Mouse (Mus musculus) lung, postnatal 0 days (tissue): Measurements from ENCODE around the gene E2f2. TPM values are rescaled to one million over a fixed set of nuclear protein-coding genes. Genes with fewer than 3 reads are reported as not detected.
A peak's percentile ranks its signal among the peaks of the same experiment; 100 is the strongest.

Experiments used
- ATAC-seq: fragments of 200-750 bp; cut with Nextera tagmentation; 2 replicates; pipeline ENCODE4 v1.8.0; 2017; ENCODE audit warnings: moderate library complexity
- DNase-seq: peaks from one replicate; pipeline ENCODE4 v3.0.0-alpha.2; 2016; ENCODE audit warnings: low spot score
- H3K27ac ChIP-seq: fragments of 300-500 bp; sonication (generic); 2 replicates; pipeline ENCODE4 v1.5.1; 2014; ENCODE audit warnings: antibody characterized with exemption, mild to moderate bottlenecking, low read length, mixed read lengths
- H3K27me3 ChIP-seq: fragments of 300-500 bp; sonication (generic); replicated peaks from 2 replicates; pipeline ENCODE4 v1.6.1; 2014; ENCODE audit warnings: low read length, mixed read lengths; ENCODE audit not compliant: insufficient read depth
- H3K36me3 ChIP-seq: fragments of 300-500 bp; sonication (generic); 2 replicates; pipeline ENCODE4 v1.6.1; 2014; ENCODE audit warnings: low read length, mixed read lengths; ENCODE audit not compliant: insufficient read depth
- H3K4me1 ChIP-seq: fragments of 300-500 bp; sonication (generic); 2 replicates; pipeline ENCODE4 v1.6.1; 2014; ENCODE audit warnings: antibody characterized with exemption, low read depth, low read length, mixed read lengths; ENCODE audit not compliant: insufficient read depth
- H3K4me2 ChIP-seq: fragments of 300-500 bp; sonication (generic); replicated peaks from 2 replicates; pipeline ENCODE4 v1.6.1; 2014; ENCODE audit warnings: low read depth, mild to moderate bottlenecking, low read length, moderate library complexity, mixed read lengths
- H3K4me3 ChIP-seq: fragments of 300-500 bp; sonication (generic); 2 replicates; pipeline ENCODE4 v1.5.1; 2014; ENCODE audit warnings: low read depth, low read length
- H3K9ac ChIP-seq: fragments of 300-500 bp; sonication (generic); replicated peaks from 2 replicates; pipeline ENCODE4 v1.6.1; 2014; ENCODE audit warnings: low read depth, mild to moderate bottlenecking
- H3K9me3 ChIP-seq: fragments of 300-500 bp; sonication (generic); 2 replicates; pipeline ENCODE4 v1.6.1; 2016; ENCODE audit warnings: low read length, mixed read lengths
- CTCF ChIP-seq: IDR thresholded peaks from 2 replicates; pipeline ENCODE4 v1.5.1; 2016; ENCODE audit warnings: antibody characterized with exemption, mild to moderate bottlenecking
- EP300 ChIP-seq: IDR thresholded peaks from 2 replicates; pipeline ENCODE4 v1.6.1; 2016; ENCODE audit warnings: antibody characterized with exemption, mild to moderate bottlenecking, control low read depth
- WGBS: fragments of 180-500 bp; shearing (Covaris S2); extraction: QIAGEN DNeasy Blood & Tissue Kit; methylation state at CpG from one replicate; pipeline ENCODE4 v1.1.7; 2014; 5-methylcytosine and 5-hydroxymethylcytosine counted together
- polyA plus RNA-seq: library from polyadenylated mRNA; unstranded; fragments of >200 nt; fragmentation: Nextera tagmentation; extraction: Ambion mirVana; gene quantifications from 2 replicates; pipeline ENCODE4 v1.2.1, GENCODE M21; 2015

E2f2 gene
- polyA plus RNA-seq, 1 experiment from 2014 or later, result 19.1 TPM

GRCm38 (mm10) chr4:136181367-136181766 lies 9.2 kb downstream of the E2f2 start:
- peak overlapping the region; percentile 90 for H3K27ac ChIP-seq
- H3K4me2 ChIP-seq, result peak overlapping the region; percentile 56
- TF ChIP-seq CTCF (peak; percentile 65), EP300 (no peak)
- WGBS, result 18% methylated on average over 12 of the region's 12 CpGs
- H3K9me3 ChIP-seq, result no peaks in the 10 kb centered on the region
- no peaks in the 10 kb centered on the region for H3K36me3 ChIP-seq
- H3K27me3 ChIP-seq, result no peaks in the 10 kb centered on the region
- H3K9ac ChIP-seq, result no peak overlapping the region
- H3K4me1 ChIP-seq, result peaks cover 30% of the 10 kb centered on the region; the same call in 1 of the 2 replicates
- H3K4me3 ChIP-seq, result peak overlapping the region; percentile 30
- DNase-seq (peak; percentile 88), ATAC-seq (peak; percentile 7; the same call in 1 of the 2 replicates)

- H3K27me3 ChIP-seq, result no peaks in the 10 kb centered on the region
- H3K4me3 ChIP-seq, result no peak overlapping the region
- no peaks in the 10 kb centered on the region for H3K9me3 ChIP-seq
- H3K4me1 ChIP-seq, result peaks cover 12% of the 10 kb centered on the region; the same call in 1 of the 2 replicates
- H3K9ac ChIP-seq, result no peak overlapping the region
- H3K4me2 ChIP-seq, result 0 out of 2 replicates have a peak overlapping the region, but pooled peaks have one; percentile 27
- peak; percentile 70 for DNase-seq
- ATAC-seq, result no peak
- TF ChIP-seq CTCF, result no peak
- TF ChIP-seq EP300, result peak; percentile 23; the same call in 1 of the 2 replicates
- H3K27ac ChIP-seq, result peak overlapping the region; percentile 90
- no peaks in the 10 kb centered on the region for H3K36me3 ChIP-seq
- WGBS, result 26% methylated on average over 9 of the region's 9 CpGs
Observed at GRCm38 (mm10) chr4:136185375-136185774, 13.2 kb downstream of the E2f2 start.

GRCm38 (mm10) chr4:136186315-136186714 lies 14.1 kb downstream of the E2f2 start:
- Histone ChIP-seq H3K4me3 (no peak overlapping the region), H3K27me3 (no peaks in the 10 kb centered on the region), H3K27ac (peak overlapping the region; percentile 90), H3K4me1 (peaks cover 12% of the 10 kb centered on the region; the same call in 1 of the 2 replicates), H3K4me2 (peak overlapping the region; percentile 38), H3K36me3 (no peaks in the 10 kb centered on the region), H3K9ac (no peak overlapping the region; the same call in 1 of the 2 replicates), H3K9me3 (no peaks in the 10 kb centered on the region)
- 56% methylated on average over 8 of the region's 8 CpGs for WGBS
- DNase-seq (peak; percentile 42), ATAC-seq (peak; percentile 16)
- TF ChIP-seq CTCF (no peak), EP300 (no peak)

- no peak overlapping the region; the same call in 1 of the 2 replicates for H3K9ac ChIP-seq
- H3K27ac ChIP-seq, result peak overlapping the region; percentile 90
- WGBS, result 52% methylated on average over 23 of the region's 23 CpGs
- DNase-seq (peak; percentile 93), ATAC-seq (peak; percentile 68)
- no peak overlapping the region for H3K4me3 ChIP-seq
- H3K4me1 ChIP-seq, result peaks cover 9% of the 10 kb centered on the region; the same call in 1 of the 2 replicates
- H3K4me2 ChIP-seq, result peak overlapping the region; percentile 38
- no peaks in the 10 kb centered on the region for H3K27me3 ChIP-seq
- no peaks in the 10 kb centered on the region for H3K36me3 ChIP-seq
- H3K9me3 ChIP-seq, result no peaks in the 10 kb centered on the region
- TF ChIP-seq EP300 (peak; percentile 84), CTCF (no peak)
Observed at GRCm38 (mm10) chr4:136186739-136187472, 14.7 kb downstream of the E2f2 start.

- H3K36me3 ChIP-seq, result no peaks in the 10 kb centered on the region
- peaks cover 9% of the 10 kb centered on the region; the same call in 1 of the 2 replicates for H3K4me1 ChIP-seq
- DNase-seq (no peak), ATAC-seq (no peak)
- no peak overlapping the region for H3K4me3 ChIP-seq
- TF ChIP-seq EP300 (no peak), CTCF (peak; percentile 62)
- H3K27ac ChIP-seq, result no peak overlapping the region
- H3K4me2 ChIP-seq, result no peak overlapping the region
- no peak overlapping the region for H3K9ac ChIP-seq
- H3K27me3 ChIP-seq, result no peaks in the 10 kb centered on the region
- H3K9me3 ChIP-seq, result no peaks in the 10 kb centered on the region
- 78% methylated on average over 6 of the region's 6 CpGs for WGBS
Observed at GRCm38 (mm10) chr4:136188973-136189737, 17.0 kb downstream of the E2f2 start.

- ATAC-seq (peak; percentile 38), DNase-seq (peak; percentile 46)
- no peak overlapping the region for H3K4me3 ChIP-seq
- WGBS, result 55% methylated on average over 8 of the region's 8 CpGs
- H3K36me3 ChIP-seq, result no peaks in the 10 kb centered on the region
- no peak overlapping the region for H3K4me2 ChIP-seq
- H3K9ac ChIP-seq, result no peak overlapping the region
- no peaks in the 10 kb centered on the region for H3K9me3 ChIP-seq
- TF ChIP-seq EP300 (no peak), CTCF (no peak)
- H3K27ac ChIP-seq, result 0 out of 2 replicates have a peak overlapping the region, but pooled peaks have one; percentile 27
- H3K27me3 ChIP-seq, result no peaks in the 10 kb centered on the region
- H3K4me1 ChIP-seq, result peaks cover 9% of the 10 kb centered on the region; the same call in 1 of the 2 replicates
Observed at GRCm38 (mm10) chr4:136189912-136190311, 17.7 kb downstream of the E2f2 start.
